Mouse (Mus musculus) layer of hippocampus, adult 2 months (tissue): ENCODE measurements at regions not wholly inside any gene's neighbourhood (a gene's known extent, or its start where the extent isn't known, plus 50 kb on each side); places are given as distances from the start of the nearest gene placed in this dataset.
"Not testable (repeated sequence)": the region's sequence is repeated elsewhere in the genome, so short reads cannot be mapped to it uniquely, and the experiment has no call there.

Experiments
- DNase-seq, 2 experiments: peaks; one replicate each; pipeline ENCODE4 v3.0.0; 2022; ENCODE audit warnings: low spot score in 2 of 2
- H3K27ac ChIP-seq: fragments of 200-600 bp; 2 replicates; pipeline ENCODE4 v1.8.1; 2022
- H3K4me3 ChIP-seq: fragments of 200-600 bp; 2 replicates; pipeline ENCODE4 v1.8.1; 2022; ENCODE audit warnings: mild to moderate bottlenecking
- CTCF ChIP-seq: fragments of 200-600 bp; conservative IDR thresholded peaks from 2 replicates; pipeline ENCODE4 v1.8.1; 2022; ENCODE audit warnings: antibody characterized with exemption, mild to moderate bottlenecking, moderate library complexity

GRCm38 (mm10) chr14:104813977-104814584, 291.6 kb upstream of the Rnf219 start:
- peak; percentile 58 to 84 for DNase-seq
- Histone ChIP-seq H3K27ac (no peak overlapping the region), H3K4me3 (no peak overlapping the region)
- peak; percentile 93 for TF ChIP-seq CTCF

GRCm38 (mm10) chr14:104812006-104812405, 289.6 kb upstream of the Rnf219 start:
- Histone ChIP-seq H3K4me3 (no peak overlapping the region), H3K27ac (no peak overlapping the region)
- DNase-seq: no peak
- TF ChIP-seq CTCF: no peak

- TF ChIP-seq CTCF: no peak
- no peak for DNase-seq
- Histone ChIP-seq H3K27ac (no peak overlapping the region), H3K4me3 (no peak overlapping the region)
Measured at GRCm38 (mm10) chr14:104805332-104805731, 282.9 kb upstream of the Rnf219 start.

- TF ChIP-seq CTCF: no peak
- H3K4me3 ChIP-seq: no peak overlapping the region
- H3K27ac ChIP-seq: no peak overlapping the region
- no peak for DNase-seq
Measured at GRCm38 (mm10) chr14:104796348-104796965, 274.0 kb upstream of the Rnf219 start.

DNA sequence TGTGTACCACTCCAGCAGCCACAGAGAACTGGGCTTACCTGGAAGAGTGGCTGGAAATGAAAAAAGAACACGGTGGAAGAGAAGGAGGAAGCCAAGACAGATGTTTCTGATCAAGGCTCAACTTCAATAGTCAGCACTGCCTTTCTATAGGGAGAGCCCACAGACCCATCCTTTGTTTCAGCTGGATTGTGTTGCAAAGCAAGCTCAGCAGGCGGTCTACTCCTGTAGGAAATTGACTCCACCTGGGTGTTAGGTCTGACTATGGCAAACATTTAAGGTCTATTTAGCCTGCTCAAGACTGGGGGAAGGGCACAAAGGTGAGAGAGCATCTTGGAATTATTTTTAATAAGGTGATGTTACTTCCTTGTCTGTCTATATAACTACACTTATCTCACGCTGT, 266.9 kb upstream of the Rnf219 start:
- Histone ChIP-seq H3K4me3 (no peak overlapping the region), H3K27ac (no peak overlapping the region)
- DNase-seq: no peak
- TF ChIP-seq CTCF: no peak

DNA sequence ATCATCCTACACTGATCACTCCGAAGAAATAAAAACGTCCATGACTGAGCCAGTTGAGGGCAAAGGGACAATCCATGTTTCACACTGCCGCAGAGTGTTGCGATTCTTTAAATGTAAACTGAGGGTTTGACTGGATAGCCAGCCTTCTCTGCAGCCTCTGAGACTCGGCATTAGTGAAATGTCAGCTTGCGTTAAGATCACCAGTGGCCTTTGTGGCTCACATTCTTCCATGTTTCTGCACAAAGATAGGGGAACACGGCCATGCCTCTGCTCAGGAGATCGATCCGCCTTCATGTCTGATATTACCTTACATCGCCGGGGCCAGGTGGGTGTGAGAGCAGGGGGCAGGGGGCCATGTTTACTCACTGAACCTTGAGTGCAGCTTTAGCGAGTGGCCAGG, 262.6 kb upstream of the Rnf219 start:
- H3K4me3 ChIP-seq: no peak overlapping the region
- no peak for DNase-seq
- no peak overlapping the region for H3K27ac ChIP-seq
- no peak for TF ChIP-seq CTCF

DNA sequence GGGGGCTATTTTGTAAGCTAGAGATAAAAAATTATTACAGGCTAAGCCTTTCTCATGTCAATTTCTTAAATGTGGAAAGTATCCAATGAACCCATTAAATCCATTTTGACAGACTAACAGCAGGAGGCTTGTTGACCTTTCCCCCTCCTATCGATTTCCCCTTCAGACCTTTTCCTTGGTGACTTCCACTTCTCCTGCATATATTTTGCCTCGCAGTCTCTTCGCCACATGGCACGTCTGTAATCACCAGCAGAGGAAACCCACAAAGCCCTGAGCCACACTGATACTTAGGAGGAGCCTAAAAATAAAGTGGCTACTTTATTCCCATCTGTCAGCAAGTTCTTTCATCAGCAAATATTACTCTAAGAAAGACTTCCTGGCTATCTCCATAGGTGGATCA, 247.5 kb upstream of the Rnf219 start:
- DNase-seq: no peak
- H3K27ac ChIP-seq: no peak overlapping the region
- no peak overlapping the region for H3K4me3 ChIP-seq
- TF ChIP-seq CTCF: no peak

GRCm38 (mm10) chr14:104734213-104734612, 211.8 kb upstream of the Rnf219 start:
- TF ChIP-seq CTCF: no peak
- no peak for DNase-seq
- Histone ChIP-seq H3K4me3 (no peak overlapping the region), H3K27ac (no peak overlapping the region)

DNA sequence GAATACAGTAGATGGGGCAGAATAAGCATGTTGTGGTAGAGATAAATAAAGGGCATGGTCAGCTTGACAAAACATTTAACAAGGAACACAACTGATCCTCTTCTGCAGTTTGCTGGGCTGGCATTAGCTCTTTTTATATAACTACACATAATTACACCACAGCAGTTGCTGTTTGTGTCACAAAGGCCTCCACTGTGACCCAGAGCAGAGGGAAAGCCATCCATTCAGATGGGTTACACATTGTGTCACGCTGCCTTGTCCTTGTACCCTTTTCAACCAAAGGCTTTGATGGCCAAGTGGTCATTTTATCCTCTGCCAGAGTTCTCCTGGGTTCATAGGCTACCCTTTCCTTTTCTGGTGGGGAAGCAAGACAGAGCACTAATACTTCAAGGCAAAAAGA, 209.6 kb upstream of the Rnf219 start:
- no peak overlapping the region for H3K27ac ChIP-seq
- DNase-seq: no peak
- no peak for TF ChIP-seq CTCF
- H3K4me3 ChIP-seq: no peak overlapping the region

- no peak for TF ChIP-seq CTCF
- H3K4me3 ChIP-seq: no peak overlapping the region
- no peak for DNase-seq
- H3K27ac ChIP-seq: no peak overlapping the region
Measured at GRCm38 (mm10) chr14:104731319-104731995, 209.0 kb upstream of the Rnf219 start.

DNA sequence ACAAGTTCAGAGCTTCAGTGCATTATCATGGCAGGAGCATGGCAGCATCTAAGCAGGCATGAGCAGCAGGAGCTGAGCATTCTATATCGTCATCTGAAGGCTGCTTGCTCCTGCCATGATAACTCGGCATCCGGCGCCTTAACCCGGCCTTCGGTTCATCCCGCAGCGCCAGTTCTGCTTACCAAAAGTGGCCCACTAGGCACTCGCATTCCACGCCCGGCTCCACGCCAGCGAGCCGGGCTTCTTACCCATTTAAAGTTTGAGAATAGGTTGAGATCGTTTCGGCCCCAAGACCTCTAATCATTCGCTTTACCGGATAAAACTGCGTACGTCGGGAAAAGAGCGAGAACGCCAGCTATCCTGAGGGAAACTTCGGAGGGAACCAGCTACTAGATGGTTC, 193.2 kb upstream of the Rnf219 start:
- H3K27ac ChIP-seq, H3K4me3 ChIP-seq: not testable (repeated sequence)
- DNase-seq: peak; percentile 68 to 79

GRCm38 (mm10) chr14:104702283-104702893, 179.9 kb upstream of the Rnf219 start:
- H3K4me3 ChIP-seq: no peak overlapping the region
- no peak overlapping the region for H3K27ac ChIP-seq
- TF ChIP-seq CTCF: no peak
- DNase-seq: no peak

DNA sequence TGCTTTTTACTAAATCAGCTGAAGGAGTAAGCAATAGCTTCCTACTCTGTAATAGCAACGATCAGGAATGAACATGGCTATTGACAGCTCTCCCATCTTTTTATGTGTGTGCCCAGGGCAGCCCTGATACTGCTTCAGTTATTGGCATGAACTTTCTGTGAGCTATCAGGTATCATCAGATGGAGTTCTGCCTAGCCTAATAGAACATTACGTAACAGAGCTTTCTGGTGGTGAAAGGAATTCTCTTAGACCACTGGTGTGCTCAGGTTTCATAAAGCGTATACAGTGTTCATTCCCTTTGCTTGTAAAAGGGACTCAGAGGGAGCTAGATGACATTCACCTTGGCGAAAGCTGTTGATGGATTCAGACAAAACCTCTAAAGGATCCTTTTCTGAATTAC, 176.5 kb upstream of the Rnf219 start:
- TF ChIP-seq CTCF: no peak
- no peak overlapping the region for H3K4me3 ChIP-seq
- DNase-seq: no peak
- H3K27ac ChIP-seq: no peak overlapping the region
